Mouse (Mus musculus) midbrain, postnatal 0 days (tissue): Measurements from ENCODE around the gene Gtf2f2. TPM values are rescaled to one million over a fixed set of nuclear protein-coding genes. Genes with fewer than 3 reads are reported as not detected.

Experiments used
- ATAC-seq: fragments of 200-750 bp; cut with Nextera tagmentation; 2 replicates; pipeline ENCODE4 v1.8.0; 2017; ENCODE audit warnings: moderate number of reproducible peaks, mild to moderate bottlenecking, moderate TSS enrichment, moderate library complexity; ENCODE audit not compliant: low FRiP score
- DNase-seq: peaks from one replicate; pipeline ENCODE4 v3.0.0-alpha.2; 2015; ENCODE audit warnings: low spot score
- H3K27ac ChIP-seq: fragments of 300-500 bp; sonication (generic); 2 replicates; pipeline ENCODE4 v1.5.1; 2014; ENCODE audit warnings: low read depth, mild to moderate bottlenecking, low read length, mixed read lengths
- H3K27me3 ChIP-seq: fragments of 300-500 bp; sonication (generic); 2 replicates; pipeline ENCODE4 v1.6.1; 2014; ENCODE audit warnings: low read length, control low read depth, mixed read lengths; ENCODE audit not compliant: insufficient read depth
- H3K36me3 ChIP-seq: fragments of 300-500 bp; sonication (generic); 2 replicates; pipeline ENCODE4 v1.6.1; 2014; ENCODE audit warnings: low read length, control low read depth, mixed read lengths; ENCODE audit not compliant: insufficient read depth
- H3K4me1 ChIP-seq: fragments of 300-500 bp; sonication (generic); 2 replicates; pipeline ENCODE4 v1.6.1; 2014; ENCODE audit warnings: mild to moderate bottlenecking, control low read depth, antibody characterized with exemption, low read length, mixed read lengths; ENCODE audit not compliant: insufficient read depth
- H3K4me2 ChIP-seq: fragments of 300-500 bp; sonication (generic); 2 replicates; pipeline ENCODE4 v1.6.1; 2014; ENCODE audit warnings: low read depth, mild to moderate bottlenecking, low read length, mixed read lengths; ENCODE audit not compliant: poor library complexity, severe bottlenecking
- H3K4me3 ChIP-seq: fragments of 300-500 bp; sonication (generic); 2 replicates; pipeline ENCODE4 v1.5.1; 2014; ENCODE audit warnings: low read depth, mild to moderate bottlenecking, low read length, moderate library complexity
- H3K9ac ChIP-seq: fragments of 300-500 bp; sonication (generic); replicated peaks from 2 replicates; pipeline ENCODE4 v1.6.1; 2014; ENCODE audit warnings: mild to moderate bottlenecking, low read length, moderate library complexity, mixed read lengths; ENCODE audit not compliant: poor library complexity, severe bottlenecking
- H3K9me3 ChIP-seq: fragments of 300-500 bp; sonication (generic); 2 replicates; pipeline ENCODE4 v1.6.1; 2016; ENCODE audit warnings: low read length, control low read depth
- CTCF ChIP-seq: IDR thresholded peaks from 2 replicates; pipeline ENCODE4 v1.5.1; 2016; ENCODE audit warnings: antibody characterized with exemption, mild to moderate bottlenecking
- WGBS: fragments of 180-500 bp; shearing (Covaris S2); extraction: QIAGEN DNeasy Blood & Tissue Kit; methylation state at CpG from one replicate; pipeline ENCODE4 v1.1.7; 2014; 5-methylcytosine and 5-hydroxymethylcytosine counted together
- polyA plus RNA-seq: library from polyadenylated mRNA; unstranded; fragments of >200 nt; fragmentation: Nextera tagmentation; extraction: Ambion mirVana; gene quantifications from 2 replicates; pipeline ENCODE4 v1.2.1, GENCODE M21; 2015
- total RNA-seq: library from RNA; depleted of rRNA; stranded (reverse); fragments of >200 nt; gene quantifications from 2 replicates; pipeline ENCODE4 v1.2.3, GENCODE M21; 2014

Gtf2f2 gene
- total and polyA plus RNA-seq, 2 experiments from 2014 or later = 22.7 to 42.6 TPM

DNA sequence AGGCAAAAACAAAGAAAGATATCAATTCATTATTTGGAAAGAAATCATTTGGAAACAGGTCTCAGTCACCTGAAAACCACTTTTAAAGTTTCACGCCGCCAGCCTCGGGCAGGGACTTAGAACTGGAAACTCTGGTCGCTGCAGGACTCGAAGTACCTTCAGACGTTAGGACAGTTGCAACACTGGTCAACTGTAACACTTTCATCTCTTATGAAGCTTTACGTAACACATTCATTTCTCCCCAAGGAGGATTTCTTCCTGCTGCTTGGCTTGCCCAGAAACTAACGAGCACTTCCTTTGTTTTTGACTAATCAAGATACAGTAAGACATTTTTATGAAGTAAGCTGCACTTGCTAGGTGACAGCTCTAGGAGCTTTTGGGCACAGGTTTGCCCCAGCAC lies 103.7 kb downstream of the Gtf2f2 start:
- DNase-seq (no peak), ATAC-seq (no peak)
- no peaks in the 10 kb centered on the region for H3K9me3 ChIP-seq
- no peak overlapping the region for H3K9ac ChIP-seq
- H3K4me3 ChIP-seq = no peak overlapping the region
- no peaks in the 10 kb centered on the region for H3K27me3 ChIP-seq
- H3K4me1 ChIP-seq = no peaks in the 10 kb centered on the region
- WGBS = 81% methylated on average over 8 of the region's 8 CpGs
- no peak overlapping the region for H3K4me2 ChIP-seq
- peaks cover 4% of the 10 kb centered on the region for H3K36me3 ChIP-seq
- no peak overlapping the region for H3K27ac ChIP-seq
- no peak for TF ChIP-seq CTCF

DNA sequence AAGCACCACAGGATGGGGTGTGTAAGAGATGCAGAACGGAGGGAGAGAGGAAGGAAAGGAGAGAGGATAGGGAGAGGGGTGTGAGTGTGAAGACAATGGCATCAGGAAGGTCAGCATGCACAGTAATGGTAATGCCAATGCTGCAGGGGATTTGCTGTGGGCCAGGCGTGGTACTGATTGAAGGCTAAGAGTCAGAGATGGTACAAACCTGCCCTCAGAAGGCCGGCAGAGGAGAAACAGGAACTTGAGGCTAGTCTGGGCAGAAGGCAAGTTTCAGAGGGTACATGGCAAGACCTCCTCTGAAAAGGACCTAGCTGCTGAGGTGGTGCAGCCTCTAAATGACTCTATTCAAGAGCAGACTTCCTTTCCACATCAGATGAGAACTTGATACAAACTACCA lies 105.7 kb downstream of the Gtf2f2 start:
- ATAC-seq (no peak), DNase-seq (no peak)
- 100% methylated on average over 3 of the region's 3 CpGs for WGBS
- Histone ChIP-seq H3K36me3 (peaks cover 4% of the 10 kb centered on the region), H3K9ac (no peak overlapping the region), H3K4me2 (no peak overlapping the region), H3K27me3 (no peaks in the 10 kb centered on the region), H3K27ac (no peak overlapping the region), H3K4me3 (no peak overlapping the region), H3K9me3 (no peaks in the 10 kb centered on the region), H3K4me1 (no peaks in the 10 kb centered on the region)
- TF ChIP-seq CTCF = no peak

DNA sequence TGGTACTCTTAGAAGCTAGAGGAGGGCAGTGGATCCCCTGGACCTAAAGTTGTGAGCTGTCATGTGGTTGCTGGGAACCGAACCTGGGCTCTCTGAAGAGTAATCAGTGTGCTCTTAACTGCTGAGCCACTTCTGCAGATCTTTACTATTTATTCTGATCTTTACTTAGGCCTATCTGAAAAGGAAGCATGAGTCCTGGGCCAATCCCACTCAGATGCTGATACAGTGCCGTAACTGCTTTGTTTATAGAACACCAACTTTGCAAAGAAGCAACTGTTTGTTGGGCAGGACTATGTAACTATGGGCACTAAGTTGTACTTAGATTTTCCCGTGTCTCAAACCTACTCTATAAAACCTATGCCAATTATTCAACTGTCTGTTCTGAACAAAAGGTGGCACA lies 107.5 kb downstream of the Gtf2f2 start:
- TF ChIP-seq CTCF = no peak
- ATAC-seq (no peak), DNase-seq (no peak)
- WGBS = 91% methylated on average over 3 of the region's 3 CpGs
- H3K9ac ChIP-seq = no peak overlapping the region
- no peaks in the 10 kb centered on the region for H3K27me3 ChIP-seq
- H3K36me3 ChIP-seq = peaks cover 4% of the 10 kb centered on the region
- H3K4me3 ChIP-seq = no peak overlapping the region
- H3K27ac ChIP-seq = no peak overlapping the region
- no peaks in the 10 kb centered on the region for H3K9me3 ChIP-seq
- no peaks in the 10 kb centered on the region for H3K4me1 ChIP-seq
- no peak overlapping the region for H3K4me2 ChIP-seq

DNA sequence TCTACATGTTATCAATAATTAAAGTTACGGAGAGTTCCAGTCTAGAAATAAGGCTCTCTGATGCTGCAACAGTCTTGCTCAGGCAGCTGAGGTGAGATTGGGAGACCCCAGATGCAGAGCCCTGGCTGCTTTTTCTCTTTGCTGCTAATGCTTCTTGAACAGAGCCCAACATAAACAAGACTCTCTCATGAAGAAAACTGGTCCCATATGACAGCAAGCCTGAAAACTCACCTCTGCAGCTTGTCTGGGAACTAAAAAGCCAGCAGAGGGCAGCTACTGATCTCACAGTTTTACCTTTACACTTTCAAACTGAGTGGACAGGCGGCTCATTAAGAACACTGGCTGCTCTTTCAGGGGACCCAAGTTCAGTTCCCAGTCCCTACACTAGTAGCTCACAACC lies 108.7 kb downstream of the Gtf2f2 start:
- DNase-seq (no peak), ATAC-seq (no peak)
- Histone ChIP-seq H3K9ac (no peak overlapping the region), H3K36me3 (peaks cover 4% of the 10 kb centered on the region), H3K9me3 (no peaks in the 10 kb centered on the region), H3K4me1 (no peaks in the 10 kb centered on the region), H3K27me3 (no peaks in the 10 kb centered on the region), H3K4me2 (no peak overlapping the region), H3K4me3 (no peak overlapping the region), H3K27ac (no peak overlapping the region)
- WGBS = 85% methylated on average over 2 of the region's 2 CpGs
- TF ChIP-seq CTCF = peak; percentile 32

DNA sequence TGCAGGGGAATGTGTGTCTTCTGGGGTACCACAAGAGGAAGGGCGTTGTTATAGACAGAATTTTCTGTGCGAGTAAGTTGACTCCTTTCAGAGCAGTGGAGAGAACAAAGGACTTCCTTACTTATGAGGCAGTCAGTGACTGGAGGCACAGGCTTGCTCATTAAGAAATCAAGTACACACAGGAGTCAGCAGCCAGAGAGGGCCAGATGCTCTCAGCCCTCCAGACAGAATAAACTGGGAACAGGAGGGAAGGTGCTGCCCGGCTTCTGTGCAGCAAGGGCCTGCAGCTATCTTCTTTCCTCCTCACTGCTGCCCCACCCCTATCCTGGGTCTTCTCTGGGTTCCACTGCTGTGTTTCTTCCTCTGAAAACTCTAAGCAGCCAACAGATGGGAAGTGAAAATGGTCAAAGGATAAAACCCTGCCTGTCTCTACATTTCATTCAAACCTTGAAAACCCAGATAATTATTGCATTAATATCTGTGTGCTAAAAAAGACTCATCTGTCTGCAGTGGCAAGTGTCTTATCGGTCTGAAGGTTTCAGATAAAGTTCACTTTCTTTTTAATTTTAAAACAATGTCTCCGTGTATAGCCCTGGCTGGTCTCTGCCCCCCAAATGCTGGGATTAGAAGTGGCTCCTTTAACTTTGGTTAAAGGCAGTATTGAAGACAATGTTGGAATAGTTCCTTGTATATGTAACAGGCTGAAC lies 109.7 kb downstream of the Gtf2f2 start:
- H3K9me3 ChIP-seq = no peaks in the 10 kb centered on the region
- H3K27ac ChIP-seq = 0 out of 2 replicates have a peak overlapping the region, but pooled peaks have one; percentile 3
- H3K4me3 ChIP-seq = no peak overlapping the region
- DNase-seq (no peak), ATAC-seq (no peak)
- H3K4me1 ChIP-seq = no peaks in the 10 kb centered on the region
- H3K4me2 ChIP-seq = no peak overlapping the region
- no peak overlapping the region for H3K9ac ChIP-seq
- no peaks in the 10 kb centered on the region for H3K27me3 ChIP-seq
- no peak for TF ChIP-seq CTCF
- peaks cover 4% of the 10 kb centered on the region for H3K36me3 ChIP-seq
- 46% methylated on average over 5 of the region's 5 CpGs for WGBS

DNA sequence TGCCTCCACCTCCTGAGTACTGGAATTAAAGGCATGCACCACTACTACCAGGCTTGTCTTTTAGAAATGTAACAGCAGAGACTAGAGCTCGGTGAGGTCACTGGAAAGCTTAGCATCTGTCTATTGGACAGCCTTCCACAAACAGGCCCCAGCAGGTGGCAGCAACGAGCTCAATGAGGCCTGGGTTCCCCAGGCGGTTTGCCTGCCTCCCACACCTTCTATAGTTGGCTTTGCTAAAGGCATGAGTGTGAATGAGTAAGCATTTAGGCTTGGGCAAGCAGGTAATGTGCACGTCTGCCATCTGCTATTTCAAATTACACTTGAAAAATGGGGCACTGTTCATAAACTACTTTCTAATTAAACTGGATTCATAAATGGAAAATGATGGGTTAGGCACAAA lies 111.1 kb downstream of the Gtf2f2 start:
- H3K4me3 ChIP-seq = no peak overlapping the region
- no peaks in the 10 kb centered on the region for H3K4me1 ChIP-seq
- H3K9ac ChIP-seq = no peak overlapping the region
- peaks cover 2% of the 10 kb centered on the region; the same call in 1 of the 2 replicates for H3K36me3 ChIP-seq
- no peaks in the 10 kb centered on the region for H3K9me3 ChIP-seq
- H3K4me2 ChIP-seq = no peak overlapping the region
- TF ChIP-seq CTCF = peak; percentile 83
- DNase-seq (peak; percentile 90), ATAC-seq (peak; percentile 63; the same call in 1 of the 2 replicates)
- no peak overlapping the region for H3K27ac ChIP-seq
- 21% methylated on average over 4 of the region's 4 CpGs for WGBS
- H3K27me3 ChIP-seq = no peaks in the 10 kb centered on the region
